Mouse (Mus musculus): ENCODE results near the gene Soga1. TPM values are rescaled to one million over a fixed set of nuclear protein-coding genes. Genes with fewer than 3 reads are reported as not detected.

Soga1 gene
- total RNA-seq, 2 experiments from 2014 or later, result 3.9 to 4.1 TPM

DNA sequence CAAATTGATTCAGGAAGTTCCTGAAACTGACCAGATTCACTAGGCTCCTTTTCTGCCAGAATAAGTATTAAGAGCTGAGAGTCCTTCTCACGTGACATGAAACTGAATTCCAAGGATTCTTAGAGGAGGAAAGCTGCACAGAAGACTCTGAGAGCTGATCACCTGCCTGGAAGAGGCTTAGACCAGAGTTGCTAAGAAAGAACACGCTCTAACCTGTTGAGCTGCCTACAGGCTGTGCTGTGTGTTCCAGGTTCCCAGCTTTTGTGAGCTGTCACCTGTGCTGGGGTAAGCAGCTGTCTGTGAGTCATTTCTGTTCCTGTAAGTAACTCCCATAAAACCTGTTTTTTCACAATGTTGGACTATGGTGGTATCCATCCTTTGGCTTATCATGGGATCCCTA, 33.1 kb downstream of the Soga1 start:
- intact Hi-C loops (cut with DNase I), result loop anchor here (5.0 kb wide), 1 partner anchor 36 kb away; no protein-coding TSS in a partner anchor

GRCm38 (mm10) chr2:157043987-157044386, 35.1 kb downstream of the Soga1 start:
- intact Hi-C loops (cut with DNase I), result no loop called here

More for the DNA sequence above, 33.1 kb downstream of the Soga1 start:
- DNase-seq, result no peak

GRCm38 (mm10) chr2:157043556-157043955, 35.5 kb downstream of the Soga1 start:
- intact Hi-C loops (cut with DNase I), result no loop called here
- DNase-seq, result no peak

More at GRCm38 (mm10) chr2:157043987-157044386, 35.1 kb downstream of the Soga1 start:
- no peak for DNase-seq

GRCm38 (mm10) chr2:157041421-157041820, 37.6 kb downstream of the Soga1 start:
- no peak for DNase-seq
- intact Hi-C loops (cut with DNase I), result no loop called here

DNA sequence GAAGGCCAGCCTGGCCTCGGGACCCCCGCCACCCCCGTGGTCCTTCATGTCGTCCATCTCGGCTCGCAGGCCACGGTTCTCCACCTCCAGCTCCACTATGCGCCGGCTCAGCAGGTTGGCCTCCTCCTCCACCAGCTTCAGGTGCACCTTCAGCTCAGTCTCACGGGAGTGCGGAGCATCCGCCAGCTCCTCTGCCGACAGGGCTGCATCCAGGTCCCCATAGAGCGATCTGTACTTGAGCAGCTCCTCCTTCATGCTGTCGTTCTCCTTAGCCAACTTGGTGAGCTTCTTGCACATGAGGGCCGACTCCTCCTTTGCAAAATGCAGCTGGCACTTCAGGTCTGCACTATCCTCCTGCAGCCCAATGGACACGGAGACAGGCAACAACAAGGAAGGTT, 38.4 kb downstream of the Soga1 start:
- intact Hi-C loops (cut with DNase I), result no loop called here
- no peak for DNase-seq

GRCm38 (mm10) chr2:157039900-157040648, 39.0 kb downstream of the Soga1 start:
- intact Hi-C loops (cut with DNase I), result no loop called here
- no peak for DNase-seq

DNA sequence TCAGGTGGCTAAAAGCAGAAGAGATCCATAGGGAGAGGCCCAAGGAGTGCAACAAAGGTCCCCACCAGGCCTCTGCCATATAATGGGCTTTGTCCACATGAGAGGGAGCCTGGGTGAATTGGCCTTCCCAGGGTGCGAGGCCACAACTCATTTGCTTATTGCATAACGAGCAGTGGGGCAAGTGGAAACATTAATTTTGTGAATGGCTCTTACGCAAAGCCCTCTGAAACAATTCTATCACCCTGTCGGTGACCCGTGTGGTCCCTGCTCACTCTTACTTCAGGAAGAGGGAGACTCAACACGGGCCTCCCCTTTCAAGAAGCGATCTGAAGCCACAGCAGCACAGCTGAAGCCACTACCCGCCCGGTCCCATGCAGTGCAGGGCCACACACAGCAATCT, 41.8 kb downstream of the Soga1 start:
- DNase-seq, result no peak
- intact Hi-C loops (cut with DNase I), result no loop called here

DNA sequence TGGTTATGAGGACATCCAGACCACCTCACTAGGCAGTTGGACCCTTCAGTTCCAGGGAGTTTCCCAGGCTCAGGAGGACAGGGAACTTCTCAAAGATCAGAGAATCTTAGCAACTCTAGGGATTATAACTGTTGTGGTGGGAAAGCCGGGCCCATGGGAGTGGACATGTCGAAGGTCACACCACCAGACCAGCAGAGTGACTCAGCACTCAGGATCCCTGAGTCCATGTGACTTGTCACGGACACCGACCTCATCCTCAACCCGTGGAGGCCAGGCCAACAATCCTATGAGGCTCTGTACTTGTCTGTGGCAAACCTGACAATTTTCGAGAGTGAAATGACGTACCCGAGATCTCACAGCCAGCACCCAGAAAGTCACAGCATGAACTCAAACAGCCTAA, 42.7 kb downstream of the Soga1 start:
- DNase-seq, result no peak

GRCm38 (mm10) chr2:157035371-157035770, 43.7 kb downstream of the Soga1 start:
- intact Hi-C loops (cut with DNase I), result no loop called here
- DNase-seq, result no peak

More for the DNA sequence above, 42.7 kb downstream of the Soga1 start:
- intact Hi-C loops (cut with DNase I), result no loop called here

GRCm38 (mm10) chr2:157030804-157031203, 48.2 kb downstream of the Soga1 start:
- peak; percentile 76 to 81 for DNase-seq
- intact Hi-C loops (cut with DNase I), result no loop called here

- no peak for DNase-seq
- intact Hi-C loops (cut with DNase I), result no loop called here
Measured at GRCm38 (mm10) chr2:157028261-157028660, 50.8 kb downstream of the Soga1 start.

- intact Hi-C loops (cut with DNase I), result no loop called here
- DNase-seq, result no peak
Measured at GRCm38 (mm10) chr2:157027106-157028008, 51.7 kb downstream of the Soga1 start.

DNA sequence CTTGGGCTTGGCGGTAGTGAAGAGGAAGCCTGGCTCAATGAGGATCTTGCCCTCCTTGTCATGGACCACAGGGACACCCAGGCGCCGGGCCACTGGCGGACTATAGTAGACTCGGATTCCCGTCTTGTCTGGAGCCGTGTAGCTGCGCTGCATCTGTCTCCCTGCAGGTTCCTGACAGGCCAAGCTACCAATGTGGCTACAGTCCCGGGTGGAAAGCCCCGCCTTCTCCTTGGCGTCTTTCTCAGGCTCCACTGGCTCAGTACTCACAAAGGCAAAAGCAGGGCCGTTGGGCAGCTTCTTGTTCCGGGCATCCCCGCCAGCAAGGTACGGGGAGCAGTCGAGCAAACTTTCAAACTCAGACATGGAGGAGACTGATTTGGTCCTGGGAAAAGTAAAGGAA, 57.9 kb downstream of the Soga1 start:
- no peak for DNase-seq
- intact Hi-C loops (cut with DNase I), result no loop called here

GRCm38 (mm10) chr2:157019228-157019627, 59.8 kb downstream of the Soga1 start:
- intact Hi-C loops (cut with DNase I), result no loop called here
- no peak for DNase-seq

DNA sequence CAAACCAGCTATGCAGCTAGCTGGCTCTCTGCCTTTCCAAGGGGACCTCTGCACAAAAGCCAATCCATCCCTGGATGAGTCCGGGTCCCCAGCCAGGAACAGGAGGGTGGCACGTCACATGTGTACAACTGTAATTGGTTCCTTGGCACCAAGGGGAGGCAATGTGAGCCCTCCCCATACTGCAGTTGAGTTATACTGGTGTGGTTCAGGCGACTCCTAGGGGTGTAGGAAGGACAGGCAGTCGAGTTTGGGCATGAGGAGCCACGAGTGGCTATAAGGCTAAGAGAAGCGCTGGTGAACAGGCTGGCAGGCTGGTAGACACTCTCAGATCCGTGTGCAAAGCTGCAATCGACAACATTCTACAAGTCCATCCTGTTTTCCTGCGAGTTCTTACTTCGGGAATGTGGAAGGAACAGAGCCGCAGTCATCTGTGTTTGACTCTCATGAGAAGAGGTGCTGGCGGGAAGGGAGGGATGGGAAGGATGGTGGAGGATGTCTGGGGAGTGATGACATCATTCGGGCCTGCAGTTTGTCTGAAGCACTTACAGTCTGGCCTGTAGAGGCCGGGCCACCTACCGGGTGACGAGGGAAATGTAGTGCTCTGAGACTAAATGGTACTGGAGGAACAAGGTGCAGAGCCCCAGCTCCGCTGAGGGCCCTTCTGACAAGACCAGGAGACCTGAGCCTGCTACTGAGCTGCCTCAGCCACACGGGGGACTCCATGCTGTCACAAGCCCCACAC, 62.4 kb downstream of the Soga1 start:
- intact Hi-C loops (cut with DNase I), result no loop called here
- DNase-seq, result no peak

DNA sequence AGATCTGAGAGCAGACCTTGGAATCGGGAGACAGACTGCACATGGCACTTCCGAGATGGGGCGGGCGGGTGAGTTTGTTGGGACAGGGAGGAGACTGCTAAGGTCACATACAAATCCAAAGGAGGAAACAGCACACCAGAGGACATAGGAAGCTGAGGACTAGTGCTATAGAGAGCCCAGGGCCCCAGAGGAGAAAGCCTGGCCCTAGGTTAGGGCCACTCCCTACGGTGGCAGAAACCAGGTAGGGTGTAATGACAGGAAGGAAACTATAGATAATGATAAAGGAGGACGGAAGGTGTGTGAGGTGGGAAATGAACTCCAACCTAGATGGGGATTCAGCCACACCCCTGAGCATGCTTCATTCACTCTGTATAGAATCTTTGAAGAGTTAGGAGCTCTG, 66.7 kb downstream of the Soga1 start:
- intact Hi-C loops (cut with DNase I), result no loop called here
- no peak for DNase-seq

DNA sequence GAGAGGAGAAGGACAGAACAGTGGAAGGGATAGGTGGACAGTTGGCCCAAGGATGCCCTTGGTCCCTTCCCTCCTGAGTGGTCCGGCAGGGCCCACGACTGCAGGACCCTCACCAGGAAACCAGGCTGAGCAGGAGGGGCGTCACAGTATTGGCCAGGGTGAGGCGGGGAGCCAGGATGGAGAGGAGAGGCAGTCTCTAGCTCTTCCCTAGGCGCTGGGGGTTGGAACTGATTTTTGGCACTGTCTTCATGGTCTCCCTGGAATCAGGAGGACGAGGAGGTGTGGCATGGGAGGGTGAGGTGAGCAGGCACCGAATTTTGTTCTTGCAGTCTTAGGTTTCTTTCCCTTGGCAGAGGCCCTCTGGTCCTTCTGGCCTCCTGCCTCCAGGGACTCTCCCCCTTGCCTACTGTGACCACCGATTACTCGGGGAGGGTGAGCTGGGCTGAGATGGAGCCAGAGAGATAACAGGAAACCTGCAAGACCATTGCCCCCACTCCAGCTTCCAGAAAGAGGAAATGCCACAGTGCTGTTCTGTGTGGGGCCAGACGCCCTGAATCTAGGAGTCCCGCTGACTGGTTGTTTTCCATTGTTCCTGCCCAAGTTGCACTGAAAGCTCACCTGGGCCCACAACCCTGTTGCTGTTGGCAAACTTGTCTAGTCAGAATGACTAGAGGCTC, 68.3 kb downstream of the Soga1 start:
- intact Hi-C loops (cut with DNase I), result no loop called here
- no peak for DNase-seq

- intact Hi-C loops (cut with DNase I), result no loop called here
- no peak for DNase-seq
Measured at GRCm38 (mm10) chr2:157010121-157010520, 68.9 kb downstream of the Soga1 start.

- DNase-seq, result no peak
- intact Hi-C loops (cut with DNase I), result no loop called here
Measured at GRCm38 (mm10) chr2:157008509-157008908, 70.5 kb downstream of the Soga1 start.

- intact Hi-C loops (cut with DNase I), result no loop called here
- no peak for DNase-seq
Measured at GRCm38 (mm10) chr2:157007234-157007596, 71.8 kb downstream of the Soga1 start.

All from gastrocnemius, postnatal 36 days (tissue).